ENCODE assay signal across 9 mouse cellular contexts in genomic region chr3:52843998-52844397, GRCm38 (mm10).
DNase-seq lines count a peak whose midpoint lies in the region; ATAC-seq and TF ChIP-seq lines count a peak whose summit lies in the region.
"Had no signal": no experiment of that assay in that cellular context is flagged by ENCODE, and none has a peak within 500 bp of the region (broad histone marks: within the 10 kb centered on the region; RNA-seq: fewer than 3 reads in every experiment).

No protein-coding gene starts in this region.

- no peaks in the 10 kb centered on the region for H3K9me3 ChIP-seq in hindbrain, embryonic 10.5 days
- H3K9me3 ChIP-seq in hindbrain, embryonic 12.5 days (replicated peaks) = no peaks in the 10 kb centered on the region
- H3K9me3 ChIP-seq: embryonic facial prominence, embryonic 13.5 days had no signal

- H3K36me3 ChIP-seq in hindbrain, embryonic 10.5 days = no peaks in the 10 kb centered on the region
- H3K36me3 ChIP-seq in hindbrain, embryonic 12.5 days = no peaks in the 10 kb centered on the region
- H3K36me3 ChIP-seq: embryonic facial prominence, embryonic 13.5 days had no signal

- peak; percentile 77 for DNase-seq in hindbrain, embryonic 10.5 days (ENCODE audit: low spot score)
- DNase-seq in adrenal gland, adult 18-20 months (ENCODE audit: low spot score in 2 of 2) = peak; percentile 82 to 88
- peak; percentile 81 to 94 for DNase-seq in heart, postnatal 10 days
- peak; percentile 72 to 80 for DNase-seq in left cerebral cortex, adult 2 months (ENCODE audit: extremely low spot score in 1 of 2, low spot score in 2 of 2)
- peak; percentile 42 to 77 for DNase-seq in monocyte, adult 2 months (ENCODE audit: low read depth in 1 of 2, low spot score in 2 of 2)
- peak; percentile 83 to 96 for DNase-seq in spleen, postnatal 4 days (ENCODE audit: low spot score in 2 of 2)

- H3K4me1 ChIP-seq in hindbrain, embryonic 10.5 days (replicated peaks) = peaks cover 20% of the 10 kb centered on the region
- no peaks in the 10 kb centered on the region for H3K4me1 ChIP-seq in hindbrain, embryonic 12.5 days
- no peaks in the 10 kb centered on the region for H3K4me1 ChIP-seq in cortical plate, adult 2 months (ENCODE audit: control insufficient read depth, insufficient read depth, low read length)

- WGBS in hindbrain, embryonic 10.5 days = 30% methylated on average over 7 of the region's 7 CpGs
- WGBS in hindbrain, embryonic 12.5 days = 33% methylated on average over 7 of the region's 7 CpGs

- peak; percentile 95 for TF ChIP-seq CTCF in cortical plate, adult 2 months (IDR thresholded peaks at IDR 0.05; ENCODE audit: extremely low read depth, insufficient read depth, low read length)
- peak; percentile 89 for TF ChIP-seq CTCF in left cerebral cortex, adult 2 months (IDR thresholded peaks at IDR 0.05)

- H3K4me2 ChIP-seq in hindbrain, embryonic 12.5 days (replicated peaks) = no peak overlapping the region
- H3K4me2 ChIP-seq: embryonic facial prominence, embryonic 13.5 days had no signal

- peaks cover 11% of the 10 kb centered on the region; the same call in 1 of the 2 replicates for H3K27me3 ChIP-seq in hindbrain, embryonic 10.5 days (ENCODE audit: insufficient read depth, poor library complexity, severe bottlenecking)
- H3K27me3 ChIP-seq in hindbrain, embryonic 12.5 days = 0 out of 2 replicates have a peak, but pooled peaks cover 7% of the 10 kb centered on the region

- intact Hi-C loops in heart, postnatal 10 days (cut with DNase I) = loop anchor here (1.0 to 5.0 kb wide), 3 partner anchors 113 to 581 kb away; no protein-coding TSS in a partner anchor
- intact Hi-C loops in left cerebral cortex, adult 2 months (cut with DNase I) = loop anchor here (1.0 kb wide), 1 partner anchor 582 kb away; no protein-coding TSS in a partner anchor

- H3K4me3 ChIP-seq in hindbrain, embryonic 10.5 days = no peak overlapping the region
- H3K4me3 ChIP-seq in hindbrain, embryonic 12.5 days = no peak overlapping the region
- no peak overlapping the region for H3K4me3 ChIP-seq in cortical plate, adult 2 months (ENCODE audit: insufficient read depth, low read length)
- no peak overlapping the region for H3K4me3 ChIP-seq in left cerebral cortex, adult 2 months
- H3K4me3 ChIP-seq: embryonic facial prominence, embryonic 13.5 days had no signal

- no peak for ATAC-seq in hindbrain, embryonic 12.5 days (ENCODE audit: low FRiP score)

- no peak overlapping the region for H3K27ac ChIP-seq in hindbrain, embryonic 10.5 days
- H3K27ac ChIP-seq in hindbrain, embryonic 12.5 days = no peak overlapping the region
- H3K27ac ChIP-seq in cortical plate, adult 2 months (ENCODE audit: insufficient read depth, low read length) = no peak overlapping the region
- H3K27ac ChIP-seq in left cerebral cortex, adult 2 months = no peak overlapping the region
- H3K27ac ChIP-seq: embryonic facial prominence, embryonic 13.5 days had no signal

- TF ChIP-seq POLR2A in cortical plate, adult 2 months (IDR thresholded peaks at IDR 0.05; ENCODE audit: extremely low read depth, insufficient read depth, low read length) = no peak

- H3K9ac ChIP-seq in hindbrain, embryonic 12.5 days = no peak overlapping the region
- H3K9ac ChIP-seq: embryonic facial prominence, embryonic 13.5 days had no signal
